ENCODE assay signal across 8 mouse cellular contexts in the genomic region with DNA sequence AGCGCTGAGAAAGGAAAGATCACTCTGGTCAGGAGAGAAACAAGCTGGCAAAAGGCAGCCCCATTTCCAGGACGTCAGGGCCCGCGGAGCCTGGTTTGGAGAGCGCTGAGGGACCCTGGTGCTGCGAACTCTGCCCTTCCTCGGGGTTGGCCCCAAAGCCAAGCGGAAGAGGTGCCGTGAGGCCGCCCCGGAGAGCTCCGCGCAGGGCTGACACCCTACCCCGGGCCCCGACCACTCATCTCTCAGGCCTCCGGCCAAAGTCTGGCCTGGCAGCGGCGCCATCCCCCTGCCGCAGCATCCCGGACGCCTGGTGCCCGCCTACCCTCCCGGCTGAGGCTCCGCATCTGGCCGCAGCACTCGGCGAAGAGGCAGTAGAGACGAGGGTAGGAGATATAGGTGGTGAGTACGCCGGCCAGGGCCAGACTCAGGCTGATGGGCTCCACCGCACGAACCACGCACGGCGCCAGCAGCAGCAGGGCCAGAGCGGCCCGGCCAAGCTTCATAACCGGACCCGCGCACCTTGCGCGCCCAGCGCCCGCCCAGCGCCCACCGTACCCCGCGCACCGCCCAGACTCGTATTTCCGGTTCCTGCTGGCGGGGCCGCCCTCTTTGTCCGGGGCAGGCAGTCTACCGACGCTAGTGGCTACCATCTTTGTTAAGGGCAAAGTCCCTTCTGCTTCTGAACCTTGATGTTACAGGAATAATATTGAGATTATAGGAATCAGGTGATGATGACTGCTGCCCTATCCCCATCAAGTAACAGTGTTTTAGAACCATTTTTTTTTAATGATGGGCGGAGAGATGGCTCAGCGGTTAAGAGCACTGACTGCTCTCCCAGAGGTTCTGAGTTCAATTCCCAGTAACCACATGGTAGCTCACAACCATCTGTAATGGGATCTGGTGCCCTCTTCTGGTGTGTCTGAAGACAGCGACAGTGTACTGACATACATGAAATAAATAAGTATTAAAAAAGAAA. TPM values are rescaled to one million over a fixed set of nuclear protein-coding genes. Genes with fewer than 3 reads are reported as not detected.
DNase-seq lines count a peak whose midpoint lies in the region; ATAC-seq and TF ChIP-seq lines count a peak whose summit lies in the region.

Tor1a (minus strand) TSS at position 582 of the 976 bp plus-strand sequence.

- peak; percentile 88 for DNase-seq in MEL-GATA-1-ER (ENCODE audit: extremely low read depth, low read depth)
- peak; percentile 87 for DNase-seq in cerebellum, adult 8-10 months
- peak; percentile 92 for DNase-seq in hindbrain, embryonic 10.5 days (ENCODE audit: low spot score)
- DNase-seq in layer of hippocampus, adult 9-11 months = peak; percentile 91
- peak; percentile 93 for DNase-seq in lung, postnatal 0 days (ENCODE audit: low spot score)
- peak; percentile 78 for DNase-seq in ovary, postnatal 14 days (ENCODE audit: low spot score)
- peak; percentile 90 for DNase-seq in thymus, postnatal 14 days

- H3K9ac ChIP-seq in lung, postnatal 0 days (replicated peaks; ENCODE audit: low read depth) = peak within 1 kb of the TSS; percentile 91

- H3K27ac ChIP-seq in hindbrain, embryonic 10.5 days = peak within 1 kb of the TSS; percentile 91
- peak within 1 kb of the TSS; percentile 79 for H3K27ac ChIP-seq in lung, postnatal 0 days (ENCODE audit: low read length)

- H3K4me3 ChIP-seq in hindbrain, embryonic 10.5 days = peak within 1 kb of the TSS; percentile 96
- peak within 1 kb of the TSS; percentile 91 for H3K4me3 ChIP-seq in lung, postnatal 0 days (ENCODE audit: low read depth, low read length)

- ATAC-seq in frontal cortex, adult (ENCODE audit: low TSS enrichment) = peak; percentile 92
- ATAC-seq in lung, postnatal 0 days = peak; percentile 96

- TF ChIP-seq CTCF in lung, postnatal 0 days (IDR thresholded peaks at IDR 0.05) = 0 out of 2 replicates have a peak, but pooled peaks have one; percentile 6

- H3K36me3 ChIP-seq in hindbrain, embryonic 10.5 days = peaks cover 52% of the 10 kb centered on the region
- H3K36me3 ChIP-seq in lung, postnatal 0 days (ENCODE audit: insufficient read depth, low read length) = 0 out of 2 replicates have a peak, but pooled peaks cover under 1% of the 10 kb centered on the region

- no peaks in the 10 kb centered on the region for H3K27me3 ChIP-seq in hindbrain, embryonic 10.5 days (ENCODE audit: insufficient read depth, poor library complexity, severe bottlenecking)
- no peaks in the 10 kb centered on the region for H3K27me3 ChIP-seq in lung, postnatal 0 days (replicated peaks; ENCODE audit: insufficient read depth, low read length)

- peak within 1 kb of the TSS; percentile 93 for H3K4me2 ChIP-seq in lung, postnatal 0 days (replicated peaks; ENCODE audit: low read depth, low read length)

- 2% methylated on average over 59 of the region's 59 CpGs for WGBS in hindbrain, embryonic 10.5 days
- 4% methylated on average over 56 of the region's 59 CpGs for WGBS in lung, postnatal 0 days

- peaks cover 29% of the 10 kb centered on the region for H3K4me1 ChIP-seq in hindbrain, embryonic 10.5 days (replicated peaks)
- H3K4me1 ChIP-seq in lung, postnatal 0 days (ENCODE audit: insufficient read depth, low read depth, low read length) = peaks cover 10% of the 10 kb centered on the region; the same call in 1 of the 2 replicates

- no peaks in the 10 kb centered on the region for H3K9me3 ChIP-seq in hindbrain, embryonic 10.5 days
- no peaks in the 10 kb centered on the region for H3K9me3 ChIP-seq in lung, postnatal 0 days (ENCODE audit: low read length)

- TF ChIP-seq EP300 in lung, postnatal 0 days (IDR thresholded peaks at IDR 0.05) = no peak

RNA-seq across cellular contexts. Expression of gene Tor1a, which starts in this region (rescaled TPM):
- polyA plus RNA-seq in hindbrain, embryonic 10.5 days (2016; fragmentation: Nextera tagmentation; extraction: Ambion mirVana) = 82.4 and 84.1 TPM in 2 replicates
- 54.6 and 57.5 TPM in 2 replicates for polyA plus RNA-seq in lung, postnatal 0 days (2015; fragmentation: Nextera tagmentation; extraction: Ambion mirVana)

Comparison
In these comparisons a context has a peak if more than half of its experiments do, and no peak if none do; other contexts are left out.
1. Peak in every context shown above with its lines: DNase-seq, ATAC-seq, H3K4me3 ChIP-seq and H3K27ac ChIP-seq.